8 mouse cellular contexts compared by ENCODE assay signal in the genomic region with DNA sequence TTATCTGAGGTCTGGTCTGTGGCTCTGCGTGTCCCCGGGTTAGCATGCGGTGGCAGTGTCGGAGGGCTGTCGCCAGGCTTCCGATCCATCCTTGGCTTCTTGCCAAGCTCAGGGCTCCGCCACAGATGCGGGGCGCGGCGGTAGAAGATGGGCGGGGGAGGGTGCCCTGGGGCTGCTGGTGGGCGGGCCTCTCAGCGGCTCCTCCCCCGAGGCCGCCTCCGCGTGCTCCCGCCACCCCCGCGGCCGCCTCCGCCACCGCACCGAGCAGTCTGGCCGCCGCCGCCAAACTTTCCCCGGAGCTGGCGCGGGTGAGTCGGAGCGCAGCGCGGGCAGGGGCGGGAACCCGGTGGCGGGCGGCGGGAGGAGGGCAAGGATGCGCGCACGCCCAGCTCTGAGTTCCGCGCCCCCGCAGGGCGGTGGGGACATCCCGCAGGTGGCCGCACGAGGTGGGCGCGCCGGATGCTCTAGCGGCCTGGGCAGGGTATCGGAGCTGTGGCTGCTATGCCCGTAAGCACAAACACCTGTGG. TPM values are rescaled to one million over a fixed set of nuclear protein-coding genes. Genes with fewer than 3 reads are reported as not detected.
A peak's percentile ranks its signal among the peaks of the same experiment; 100 is the strongest.
DNase-seq lines count a peak whose midpoint lies in the region; ATAC-seq and TF ChIP-seq lines count a peak whose summit lies in the region.

A gene (plus strand): TSS at position 246 of the 527 bp plus-strand sequence.

- peak within 1 kb of the TSS; percentile 30; the same call in 1 of the 2 replicates for H3K27ac ChIP-seq in intestine, embryonic 15.5 days
- H3K27ac ChIP-seq in liver, embryonic 14.5 days, result no peak within 1 kb of the TSS
- no peak within 1 kb of the TSS for H3K27ac ChIP-seq in neural tube, embryonic 12.5 days

- peak within 1 kb of the TSS; percentile 52 for H3K4me3 ChIP-seq in intestine, embryonic 15.5 days (replicated peaks)
- peak within 1 kb of the TSS in 1 of 2 experiments; percentile 20; a peak in 1 of 4 replicates for H3K4me3 ChIP-seq in liver, embryonic 14.5 days (ENCODE audit: insufficient read depth in 1 of 2, low read depth in 2 of 2, low read length in 2 of 2)
- H3K4me3 ChIP-seq in neural tube, embryonic 12.5 days, result peak within 1 kb of the TSS; percentile 48

- H3K27me3 ChIP-seq in intestine, embryonic 15.5 days (replicated peaks), result peaks cover 26% of the 10 kb centered on the region
- H3K27me3 ChIP-seq in liver, embryonic 14.5 days (ENCODE audit: control insufficient read depth, insufficient read depth, low read length), result peaks cover 32% of the 10 kb centered on the region
- H3K27me3 ChIP-seq in neural tube, embryonic 12.5 days (replicated peaks), result peaks cover 54% of the 10 kb centered on the region

- H3K9ac ChIP-seq in intestine, embryonic 15.5 days, result peak within 1 kb of the TSS; percentile 50
- no peak within 1 kb of the TSS for H3K9ac ChIP-seq in liver, embryonic 14.5 days (replicated peaks)
- H3K9ac ChIP-seq in neural tube, embryonic 12.5 days, result peak within 1 kb of the TSS; percentile 51; the same call in 1 of the 2 replicates

- peak within 1 kb of the TSS; percentile 91 for H3K4me2 ChIP-seq in intestine, embryonic 15.5 days (replicated peaks)
- H3K4me2 ChIP-seq in liver, embryonic 14.5 days (ENCODE audit: low read depth), result peak within 1 kb of the TSS; percentile 36
- peak within 1 kb of the TSS; percentile 99 for H3K4me2 ChIP-seq in neural tube, embryonic 12.5 days (replicated peaks)

- H3K4me1 ChIP-seq in intestine, embryonic 15.5 days (replicated peaks), result peaks cover 16% of the 10 kb centered on the region; the same call in 1 of the 2 replicates
- no peaks in the 10 kb centered on the region for H3K4me1 ChIP-seq in liver, embryonic 14.5 days (replicated peaks; ENCODE audit: control insufficient read depth in 2 of 2, insufficient read depth in 2 of 2, low read length in 1 of 2)
- peaks cover 17% of the 10 kb centered on the region for H3K4me1 ChIP-seq in neural tube, embryonic 12.5 days

- H3K36me3 ChIP-seq in intestine, embryonic 15.5 days, result no peaks in the 10 kb centered on the region
- H3K36me3 ChIP-seq in liver, embryonic 14.5 days (replicated peaks; ENCODE audit: control insufficient read depth, insufficient read depth, low read depth), result no peaks in the 10 kb centered on the region
- H3K36me3 ChIP-seq in neural tube, embryonic 12.5 days, result no peaks in the 10 kb centered on the region

- H3K9me3 ChIP-seq in intestine, embryonic 15.5 days, result no peaks in the 10 kb centered on the region
- H3K9me3 ChIP-seq in liver, embryonic 14.5 days (ENCODE audit: control insufficient read depth, low read length), result no peaks in the 10 kb centered on the region
- H3K9me3 ChIP-seq in neural tube, embryonic 12.5 days, result no peaks in the 10 kb centered on the region

- WGBS in intestine, embryonic 15.5 days, result under 1% methylated on average over 51 of the region's 56 CpGs
- under 1% methylated on average over 53 of the region's 56 CpGs for WGBS in liver, embryonic 14.5 days (ENCODE audit: insufficient replicate concordance)
- 1% methylated on average over 54 of the region's 56 CpGs for WGBS in neural tube, embryonic 12.5 days

- ATAC-seq in intestine, embryonic 15.5 days, result peak; percentile 71
- ATAC-seq in liver, embryonic 14.5 days (ENCODE audit: insufficient read depth), result no peak
- ATAC-seq in neural tube, embryonic 12.5 days (ENCODE audit: low FRiP score, low read depth), result peak; percentile 59
- ATAC-seq in erythroid progenitor cell, adult 5-6 weeks (replicated peaks; ENCODE audit: low FRiP score, poor library complexity, severe bottlenecking), result no peak

- TF ChIP-seq EP300 in liver, embryonic 14.5 days (IDR thresholded peaks at IDR 0.05; ENCODE audit: low read depth), result no peak

- DNase-seq in layer of hippocampus, postnatal 10 days (ENCODE audit: low spot score in 2 of 2), result peak; percentile 53 to 65
- DNase-seq in layer of hippocampus, adult 8-10 months (ENCODE audit: low spot score in 2 of 2), result no peak
- DNase-seq in cerebellum, postnatal 10 days, result peak; percentile 84 to 87
- peak; percentile 53 for DNase-seq in gastrocnemius, postnatal 10 days
- DNase-seq in liver, embryonic 14.5 days (ENCODE audit: low read depth in 3 of 3, low spot score in 3 of 3), result no peak

- TF ChIP-seq CTCF in liver, embryonic 14.5 days (IDR thresholded peaks at IDR 0.05; ENCODE audit: low read depth), result no peak

RNA-seq across cellular contexts. Expression of the gene that starts here (rescaled TPM):
- total RNA-seq in layer of hippocampus, postnatal 10 days (2021), result 1 to 10 TPM; 3.7 to 5.9 TPM
- 1 to 10 TPM; 7.7 to 8.4 (median 8.1) TPM for total RNA-seq in layer of hippocampus, adult 8-10 months (2022)
- under 1 TPM; 0.52 to 0.68 TPM for total RNA-seq in gastrocnemius, postnatal 10 days (2021)
- 0.97 and 0.98 TPM in 2 replicates for polyA plus RNA-seq in intestine, embryonic 15.5 days (2015; fragmentation: Nextera tagmentation; extraction: Ambion mirVana)
- 0.01 and 0.06 TPM in 2 replicates for polyA plus RNA-seq in liver, embryonic 14.5 days (2012; rRNA removed)
- not detected in 2 replicates for polyA plus RNA-seq in liver, embryonic 14.5 days (2014; fragmentation: Nextera tagmentation; extraction: Ambion mirVana)
- polyA plus RNA-seq in neural tube, embryonic 12.5 days (2016; fragmentation: Nextera tagmentation; extraction: Ambion mirVana), result 0.18 and 0.24 TPM in 2 replicates
- not detected in 2 replicates for total RNA-seq in erythroid progenitor cell, adult 5-6 weeks (2015; ENCODE audit: low replicate concordance)
- not detected in 2 replicates for total RNA-seq in erythroid progenitor cell, adult 5-6 weeks (2017; ENCODE audit: low replicate concordance)

Comparison
In these comparisons a context has a peak if more than half of its experiments do, and no peak if none do; other contexts are left out.
1. DNase-seq: peak in layer of hippocampus, postnatal 10 days (2 of 2) and cerebellum, postnatal 10 days (2 of 2); none in layer of hippocampus, adult 8-10 months (0 of 2) and liver, embryonic 14.5 days (0 of 3).
2. Peak in DNase-seq in gastrocnemius, postnatal 10 days; RNA of the gene not detected or under 1 TPM.
3. Peak in ATAC-seq, H3K4me3 ChIP-seq, H3K27ac ChIP-seq, H3K9ac ChIP-seq and H3K4me2 ChIP-seq in intestine, embryonic 15.5 days; RNA of the gene not detected or under 1 TPM.
4. Peak in ATAC-seq, H3K4me3 ChIP-seq, H3K9ac ChIP-seq and H3K4me2 ChIP-seq in neural tube, embryonic 12.5 days; RNA of the gene not detected or under 1 TPM.
5. H3K4me2 ChIP-seq: peak in every context shown above with its lines; median percentile 99 in neural tube, embryonic 12.5 days; 91 in intestine, embryonic 15.5 days; 36 in liver, embryonic 14.5 days.